Mouse (Mus musculus): ENCODE measurements around the gene Tmem170b. TPM values are rescaled to one million over a fixed set of nuclear protein-coding genes. Genes with fewer than 3 reads are reported as not detected.
A peak's percentile ranks its signal among the peaks of the same experiment; 100 is the strongest.

Gene Tmem170b
- total and polyA plus RNA-seq, 2 experiments from 2014 or later = 33.2 to 39.3 TPM

- Histone ChIP-seq H3K9ac (replicated peaks; ENCODE audit: low read length, poor library complexity, severe bottlenecking) (no peak overlapping the region), H3K4me2 (ENCODE audit: low read depth, low read length, poor library complexity, severe bottlenecking) (no peak overlapping the region), H3K27me3 (ENCODE audit: insufficient read depth, low read length) (no peaks in the 10 kb centered on the region), H3K36me3 (ENCODE audit: insufficient read depth, low read length) (no peaks in the 10 kb centered on the region), H3K9me3 (ENCODE audit: low read length) (no peaks in the 10 kb centered on the region), H3K27ac (ENCODE audit: low read depth, low read length) (no peak overlapping the region), H3K4me3 (ENCODE audit: low read depth, low read length) (no peak overlapping the region), H3K4me1 (ENCODE audit: insufficient read depth, low read length) (peaks cover 3% of the 10 kb centered on the region; the same call in 1 of the 2 replicates)
- DNase-seq (ENCODE audit: low spot score) = no peak
- TF ChIP-seq CTCF (IDR thresholded peaks at IDR 0.05) = no peak
- no peak for ATAC-seq (ENCODE audit: low FRiP score)
- WGBS = 97% methylated on average over 4 of the region's 4 CpGs
Observed at GRCm38 (mm10) chr13:41619470-41619869, 13.8 kb downstream of the Tmem170b start.

- TF ChIP-seq CTCF (IDR thresholded peaks at IDR 0.05) = no peak
- H3K9me3 ChIP-seq (ENCODE audit: low read length) = no peaks in the 10 kb centered on the region
- ATAC-seq (ENCODE audit: low FRiP score) (no peak), DNase-seq (ENCODE audit: low spot score) (no peak)
- WGBS = 95% methylated on average over 4 of the region's 4 CpGs
- H3K9ac ChIP-seq (replicated peaks; ENCODE audit: low read length, poor library complexity, severe bottlenecking) = no peak overlapping the region
- H3K36me3 ChIP-seq (ENCODE audit: insufficient read depth, low read length) = no peaks in the 10 kb centered on the region
- H3K27me3 ChIP-seq (ENCODE audit: insufficient read depth, low read length) = no peaks in the 10 kb centered on the region
- no peak overlapping the region for H3K27ac ChIP-seq (ENCODE audit: low read depth, low read length)
- H3K4me3 ChIP-seq (ENCODE audit: low read depth, low read length) = no peak overlapping the region
- no peak overlapping the region for H3K4me2 ChIP-seq (ENCODE audit: low read depth, low read length, poor library complexity, severe bottlenecking)
- 0 out of 2 replicates have a peak, but pooled peaks cover under 1% of the 10 kb centered on the region for H3K4me1 ChIP-seq (ENCODE audit: insufficient read depth, low read length)
Observed at GRCm38 (mm10) chr13:41620132-41620531, 14.4 kb downstream of the Tmem170b start.

GRCm38 (mm10) chr13:41624123-41624522 lies 18.4 kb downstream of the Tmem170b start:
- ATAC-seq (ENCODE audit: low FRiP score) (no peak), DNase-seq (ENCODE audit: low spot score) (no peak)
- no peaks in the 10 kb centered on the region for H3K9me3 ChIP-seq (ENCODE audit: low read length)
- H3K4me3 ChIP-seq (ENCODE audit: low read depth, low read length) = no peak overlapping the region
- no peak overlapping the region for H3K4me2 ChIP-seq (ENCODE audit: low read depth, low read length, poor library complexity, severe bottlenecking)
- H3K36me3 ChIP-seq (ENCODE audit: insufficient read depth, low read length) = 0 out of 2 replicates have a peak, but pooled peaks cover 2% of the 10 kb centered on the region
- 76% methylated on average over 1 of the region's 1 CpGs for WGBS
- 0 out of 2 replicates have a peak, but pooled peaks cover 3% of the 10 kb centered on the region for H3K4me1 ChIP-seq (ENCODE audit: insufficient read depth, low read length)
- H3K27ac ChIP-seq (ENCODE audit: low read depth, low read length) = no peak overlapping the region
- no peak overlapping the region for H3K9ac ChIP-seq (replicated peaks; ENCODE audit: low read length, poor library complexity, severe bottlenecking)
- no peaks in the 10 kb centered on the region for H3K27me3 ChIP-seq (ENCODE audit: insufficient read depth, low read length)
- TF ChIP-seq CTCF (IDR thresholded peaks at IDR 0.05) = no peak

GRCm38 (mm10) chr13:41625248-41625647 lies 19.5 kb downstream of the Tmem170b start:
- H3K4me3 ChIP-seq (ENCODE audit: low read depth, low read length) = no peak overlapping the region
- 0 out of 2 replicates have a peak, but pooled peaks cover 3% of the 10 kb centered on the region for H3K4me1 ChIP-seq (ENCODE audit: insufficient read depth, low read length)
- ATAC-seq (ENCODE audit: low FRiP score) (no peak), DNase-seq (ENCODE audit: low spot score) (no peak)
- no peak for TF ChIP-seq CTCF (IDR thresholded peaks at IDR 0.05)
- no peak overlapping the region for H3K4me2 ChIP-seq (ENCODE audit: low read depth, low read length, poor library complexity, severe bottlenecking)
- H3K27ac ChIP-seq (ENCODE audit: low read depth, low read length) = no peak overlapping the region
- H3K27me3 ChIP-seq (ENCODE audit: insufficient read depth, low read length) = no peaks in the 10 kb centered on the region
- 70% methylated on average over 3 of the region's 3 CpGs for WGBS
- no peak overlapping the region for H3K9ac ChIP-seq (replicated peaks; ENCODE audit: low read length, poor library complexity, severe bottlenecking)
- H3K36me3 ChIP-seq (ENCODE audit: insufficient read depth, low read length) = 0 out of 2 replicates have a peak, but pooled peaks cover 2% of the 10 kb centered on the region
- no peaks in the 10 kb centered on the region for H3K9me3 ChIP-seq (ENCODE audit: low read length)

- Histone ChIP-seq H3K27me3 (ENCODE audit: insufficient read depth, low read length) (no peaks in the 10 kb centered on the region), H3K27ac (ENCODE audit: low read depth, low read length) (no peak overlapping the region)
- no peak for ATAC-seq (ENCODE audit: low FRiP score)
Observed at GRCm38 (mm10) chr13:41627277-41627916, 21.7 kb downstream of the Tmem170b start.

GRCm38 (mm10) chr13:41634401-41634818 lies 28.7 kb downstream of the Tmem170b start:
- no peak overlapping the region for H3K4me2 ChIP-seq (ENCODE audit: low read depth, low read length, poor library complexity, severe bottlenecking)
- TF ChIP-seq CTCF (IDR thresholded peaks at IDR 0.05) = peak; percentile 89
- no peaks in the 10 kb centered on the region for H3K27me3 ChIP-seq (ENCODE audit: insufficient read depth, low read length)
- H3K4me1 ChIP-seq (ENCODE audit: insufficient read depth, low read length) = no peaks in the 10 kb centered on the region
- H3K9ac ChIP-seq (replicated peaks; ENCODE audit: low read length, poor library complexity, severe bottlenecking) = no peak overlapping the region
- H3K36me3 ChIP-seq (ENCODE audit: insufficient read depth, low read length) = peaks cover 2% of the 10 kb centered on the region; the same call in 1 of the 2 replicates
- H3K9me3 ChIP-seq (ENCODE audit: low read length) = no peaks in the 10 kb centered on the region
- DNase-seq (ENCODE audit: low spot score) (peak; percentile 73), ATAC-seq (ENCODE audit: low FRiP score) (peak; percentile 60; the same call in 1 of the 2 replicates)
- 30% methylated on average over 13 of the region's 13 CpGs for WGBS
- H3K4me3 ChIP-seq (ENCODE audit: low read depth, low read length) = no peak overlapping the region
- no peak overlapping the region for H3K27ac ChIP-seq (ENCODE audit: low read depth, low read length)

More at GRCm38 (mm10) chr13:41627277-41627916, 21.7 kb downstream of the Tmem170b start:
- H3K9me3 ChIP-seq (ENCODE audit: low read length) = no peaks in the 10 kb centered on the region
- no peak overlapping the region for H3K4me3 ChIP-seq (ENCODE audit: low read depth, low read length)
- DNase-seq (ENCODE audit: low spot score) = no peak
- 0 out of 2 replicates have a peak overlapping the region, but pooled peaks have one; percentile 4 for H3K9ac ChIP-seq (replicated peaks; ENCODE audit: low read length, poor library complexity, severe bottlenecking)
- WGBS = 59% methylated on average over 3 of the region's 3 CpGs
- H3K4me2 ChIP-seq (ENCODE audit: low read depth, low read length, poor library complexity, severe bottlenecking) = no peak overlapping the region
- H3K4me1 ChIP-seq (ENCODE audit: insufficient read depth, low read length) = 0 out of 2 replicates have a peak, but pooled peaks cover 3% of the 10 kb centered on the region
- H3K36me3 ChIP-seq (ENCODE audit: insufficient read depth, low read length) = peaks cover 2% of the 10 kb centered on the region; the same call in 1 of the 2 replicates
- TF ChIP-seq CTCF (IDR thresholded peaks at IDR 0.05) = no peak
